Mouse (Mus musculus) adrenal gland, postnatal 14 days (tissue): ENCODE results near the gene Tmf1. TPM values are rescaled to one million over a fixed set of nuclear protein-coding genes. Genes with fewer than 3 reads are reported as not detected.

Experiments used
- DNase-seq: peaks from one replicate; pipeline ENCODE4 v3.0.0; 2021; ENCODE audit warnings: mixed read lengths
- total RNA-seq: library from RNA; stranded (reverse); gene quantifications from 2 replicates; pipeline ENCODE4 v1.2.3, GENCODE M21; 2021

Gene Tmf1
- total RNA-seq, 1 experiment from 2014 or later, result 46.7 TPM

GRCm38 (mm10) chr6:97204252-97204869, 25.4 kb upstream of the Tmf1 start:
- DNase-seq, result no peak

GRCm38 (mm10) chr6:97202477-97202876, 23.6 kb upstream of the Tmf1 start:
- DNase-seq, result no peak

GRCm38 (mm10) chr6:97200437-97200836, 21.5 kb upstream of the Tmf1 start:
- DNase-seq, result no peak

GRCm38 (mm10) chr6:97179367-97179828, 476 bp upstream of the Tmf1 start:
- no peak for DNase-seq

- DNase-seq, result peak; percentile 10
Measured at GRCm38 (mm10) chr6:97175716-97176115, 3.2 kb downstream of the Tmf1 start.

- no peak for DNase-seq
Measured at GRCm38 (mm10) chr6:97150156-97150555, 28.8 kb downstream of the Tmf1 start.

GRCm38 (mm10) chr6:97149721-97150120, 29.2 kb downstream of the Tmf1 start:
- no peak for DNase-seq

- DNase-seq, result peak; percentile 89
Measured at GRCm38 (mm10) chr6:97148383-97149251, 30.3 kb downstream of the Tmf1 start, which contains the start of gene Eogt. Gene Eogt (minus strand): TSS chr6:97149182.

- DNase-seq, result peak; percentile 87
Measured at GRCm38 (mm10) chr6:97147755-97148382, 31.1 kb downstream of the Tmf1 start.

GRCm38 (mm10) chr6:97145156-97145555, 33.8 kb downstream of the Tmf1 start:
- peak; percentile 85 for DNase-seq

- DNase-seq, result peak; percentile 87
Measured at GRCm38 (mm10) chr6:97144359-97144758, 34.6 kb downstream of the Tmf1 start.

- DNase-seq, result peak; percentile 42
Measured at GRCm38 (mm10) chr6:97142611-97143010, 36.3 kb downstream of the Tmf1 start.

GRCm38 (mm10) chr6:97141811-97142210, 37.1 kb downstream of the Tmf1 start:
- DNase-seq, result no peak

- DNase-seq, result no peak
Measured at GRCm38 (mm10) chr6:97132707-97133303, 46.1 kb downstream of the Tmf1 start.

- peak; percentile 32 for DNase-seq
Measured at GRCm38 (mm10) chr6:97131808-97132207, 47.1 kb downstream of the Tmf1 start.

- DNase-seq, result peak; percentile 27
Measured at GRCm38 (mm10) chr6:97130979-97131378, 47.9 kb downstream of the Tmf1 start.

GRCm38 (mm10) chr6:97124336-97125010, 54.4 kb downstream of the Tmf1 start:
- DNase-seq, result peak; percentile 29

GRCm38 (mm10) chr6:97120922-97121321, 58.0 kb downstream of the Tmf1 start:
- DNase-seq, result no peak

GRCm38 (mm10) chr6:97118327-97118726, 60.6 kb downstream of the Tmf1 start:
- DNase-seq, result no peak

- no peak for DNase-seq
Measured at GRCm38 (mm10) chr6:97116896-97117295, 62.0 kb downstream of the Tmf1 start.

GRCm38 (mm10) chr6:97114821-97115220, 64.1 kb downstream of the Tmf1 start:
- no peak for DNase-seq

- DNase-seq, result no peak
Measured at GRCm38 (mm10) chr6:97112177-97112576, 66.7 kb downstream of the Tmf1 start.
